Mouse (Mus musculus) forebrain, embryonic 15.5 days (tissue): ENCODE results near the gene Sox5. TPM values are rescaled to one million over a fixed set of nuclear protein-coding genes. Genes with fewer than 3 reads are reported as not detected.
A peak's percentile ranks its signal among the peaks of the same experiment; 100 is the strongest.

Experiments used
- ATAC-seq: fragments of 200-750 bp; cut with Nextera tagmentation; replicated peaks from 2 replicates; pipeline ENCODE4 v1.8.0; 2017; ENCODE audit warnings: mild to moderate bottlenecking, moderate TSS enrichment, moderate library complexity
- H3K27ac ChIP-seq: fragments of 300-500 bp; sonication (generic); replicated peaks from 2 replicates; pipeline ENCODE4 v1.5.1; 2015; ENCODE audit warnings: mild to moderate bottlenecking, inconsistent platforms
- H3K27me3 ChIP-seq: fragments of 300-500 bp; sonication (generic); 2 replicates; pipeline ENCODE4 v1.6.1; 2015; ENCODE audit warnings: inconsistent platforms
- H3K36me3 ChIP-seq: fragments of 300-500 bp; sonication (generic); 2 replicates; pipeline ENCODE4 v1.6.1; 2015; ENCODE audit warnings: mild to moderate bottlenecking, inconsistent platforms
- H3K4me1 ChIP-seq: fragments of 300-500 bp; sonication (generic); 2 replicates; pipeline ENCODE4 v1.6.1; 2015; ENCODE audit warnings: inconsistent platforms
- H3K4me2 ChIP-seq: fragments of 300-500 bp; sonication (generic); replicated peaks from 2 replicates; pipeline ENCODE4 v1.6.1; 2015; ENCODE audit warnings: mild to moderate bottlenecking, inconsistent platforms
- H3K4me3 ChIP-seq: fragments of 300-500 bp; sonication (generic); 2 replicates; pipeline ENCODE4 v1.5.1; 2015; ENCODE audit warnings: mild to moderate bottlenecking, inconsistent platforms
- H3K9ac ChIP-seq: fragments of 300-500 bp; sonication (generic); replicated peaks from 2 replicates; pipeline ENCODE4 v1.6.1; 2015; ENCODE audit warnings: mild to moderate bottlenecking, inconsistent platforms
- H3K9me3 ChIP-seq: fragments of 300-500 bp; sonication (generic); 2 replicates; pipeline ENCODE4 v1.6.1; 2016; ENCODE audit warnings: inconsistent platforms
- WGBS: fragments of 180-500 bp; shearing (Covaris S2); methylation state at CpG from one replicate; pipeline ENCODE4 v1.1.7; 2015; ENCODE audit warnings: mixed read lengths; 5-methylcytosine and 5-hydroxymethylcytosine counted together
- polyA plus RNA-seq: library from polyadenylated mRNA; unstranded; fragments of >200 nt; fragmentation: Nextera tagmentation; extraction: Ambion mirVana; gene quantifications from 2 replicates; pipeline ENCODE4 v1.2.1, GENCODE M21; 2015

The Sox5 gene
- polyA plus RNA-seq, 1 experiment from 2014 or later: 239 TPM

- H3K27me3 ChIP-seq: no peaks in the 10 kb centered on the region
- no peak overlapping the region for H3K4me2 ChIP-seq
- 75% methylated on average over 1 of the region's 1 CpGs for WGBS
- no peak overlapping the region for H3K4me3 ChIP-seq
- no peaks in the 10 kb centered on the region for H3K36me3 ChIP-seq
- no peak overlapping the region for H3K9ac ChIP-seq
- no peaks in the 10 kb centered on the region for H3K4me1 ChIP-seq
- H3K9me3 ChIP-seq: no peaks in the 10 kb centered on the region
- H3K27ac ChIP-seq: no peak overlapping the region
- ATAC-seq: no peak
These were observed 661.8 kb downstream of the Sox5 start for GRCm38 (mm10) chr6:144119961-144120360.

- Histone ChIP-seq H3K27ac (no peak overlapping the region), H3K36me3 (no peaks in the 10 kb centered on the region), H3K4me1 (peaks cover 4% of the 10 kb centered on the region), H3K9me3 (no peaks in the 10 kb centered on the region), H3K9ac (no peak overlapping the region), H3K27me3 (no peaks in the 10 kb centered on the region), H3K4me3 (no peak overlapping the region), H3K4me2 (no peak overlapping the region)
- no peak for ATAC-seq
- WGBS: 83% methylated on average over 6 of the region's 6 CpGs
These were observed 665.1 kb downstream of the Sox5 start for GRCm38 (mm10) chr6:144116646-144117045.

GRCm38 (mm10) chr6:144111561-144111960 is 670.2 kb downstream of the Sox5 start:
- no peak for ATAC-seq
- no peak overlapping the region for H3K4me2 ChIP-seq
- H3K36me3 ChIP-seq: no peaks in the 10 kb centered on the region
- H3K9ac ChIP-seq: no peak overlapping the region
- 58% methylated on average over 6 of the region's 6 CpGs for WGBS
- no peaks in the 10 kb centered on the region for H3K27me3 ChIP-seq
- H3K9me3 ChIP-seq: no peaks in the 10 kb centered on the region
- H3K4me3 ChIP-seq: no peak overlapping the region
- peak overlapping the region; percentile 5; the same call in 1 of the 2 replicates for H3K27ac ChIP-seq
- H3K4me1 ChIP-seq: peaks cover 19% of the 10 kb centered on the region

GRCm38 (mm10) chr6:144106848-144107247 is 674.9 kb downstream of the Sox5 start:
- no peak for ATAC-seq
- H3K9me3 ChIP-seq: no peaks in the 10 kb centered on the region
- H3K36me3 ChIP-seq: no peaks in the 10 kb centered on the region
- no peak overlapping the region for H3K4me3 ChIP-seq
- H3K4me2 ChIP-seq: no peak overlapping the region
- H3K27me3 ChIP-seq: no peaks in the 10 kb centered on the region
- H3K27ac ChIP-seq: no peak overlapping the region
- WGBS: 7% methylated on average over 10 of the region's 10 CpGs
- peaks cover 27% of the 10 kb centered on the region for H3K4me1 ChIP-seq
- H3K9ac ChIP-seq: no peak overlapping the region

GRCm38 (mm10) chr6:144105645-144106044 is 676.1 kb downstream of the Sox5 start:
- no peak overlapping the region for H3K9ac ChIP-seq
- no peaks in the 10 kb centered on the region for H3K36me3 ChIP-seq
- no peaks in the 10 kb centered on the region for H3K27me3 ChIP-seq
- peak overlapping the region; percentile 23; the same call in 1 of the 2 replicates for H3K27ac ChIP-seq
- no peak for ATAC-seq
- H3K4me1 ChIP-seq: peaks cover 22% of the 10 kb centered on the region
- whole genome bisulfite sequencing: 60% methylated on average over 12 of the region's 12 CpGs
- no peak overlapping the region for H3K4me3 ChIP-seq
- H3K4me2 ChIP-seq: no peak overlapping the region
- H3K9me3 ChIP-seq: no peaks in the 10 kb centered on the region

- no peak overlapping the region for H3K4me2 ChIP-seq
- H3K9ac ChIP-seq: no peak overlapping the region
- no peaks in the 10 kb centered on the region for H3K9me3 ChIP-seq
- no peaks in the 10 kb centered on the region for H3K27me3 ChIP-seq
- H3K36me3 ChIP-seq: no peaks in the 10 kb centered on the region
- no peak overlapping the region for H3K4me3 ChIP-seq
- peaks cover 22% of the 10 kb centered on the region for H3K4me1 ChIP-seq
- no peak overlapping the region for H3K27ac ChIP-seq
- ATAC-seq: no peak
- 94% methylated on average over 6 of the region's 6 CpGs for WGBS
These were observed 678.2 kb downstream of the Sox5 start for GRCm38 (mm10) chr6:144103612-144104011.

- no peak overlapping the region for H3K9ac ChIP-seq
- no peak overlapping the region for H3K4me3 ChIP-seq
- no peaks in the 10 kb centered on the region for H3K36me3 ChIP-seq
- H3K4me2 ChIP-seq: no peak overlapping the region
- no peak overlapping the region for H3K27ac ChIP-seq
- no peak for ATAC-seq
- no peaks in the 10 kb centered on the region for H3K27me3 ChIP-seq
- no peaks in the 10 kb centered on the region for H3K9me3 ChIP-seq
- WGBS: 80% methylated on average over 1 of the region's 1 CpGs
- peaks cover 11% of the 10 kb centered on the region for H3K4me1 ChIP-seq
These were observed 680.9 kb downstream of the Sox5 start for GRCm38 (mm10) chr6:144100852-144101251.

- H3K27ac ChIP-seq: peak overlapping the region; percentile 48; the same call in 1 of the 2 replicates
- no peaks in the 10 kb centered on the region for H3K36me3 ChIP-seq
- no peak overlapping the region for H3K4me3 ChIP-seq
- H3K27me3 ChIP-seq: no peaks in the 10 kb centered on the region
- ATAC-seq: peak; percentile 64; the same call in 1 of the 2 replicates
- H3K4me2 ChIP-seq: no peak overlapping the region
- peaks cover 18% of the 10 kb centered on the region for H3K4me1 ChIP-seq
- WGBS: 25% methylated on average over 9 of the region's 9 CpGs
- no peak overlapping the region for H3K9ac ChIP-seq
- H3K9me3 ChIP-seq: no peaks in the 10 kb centered on the region
These were observed 683.7 kb downstream of the Sox5 start for GRCm38 (mm10) chr6:144098119-144098518.

GRCm38 (mm10) chr6:144088256-144088655 is 693.5 kb downstream of the Sox5 start:
- H3K36me3 ChIP-seq: no peaks in the 10 kb centered on the region
- H3K4me3 ChIP-seq: no peak overlapping the region
- H3K27me3 ChIP-seq: no peaks in the 10 kb centered on the region
- H3K4me1 ChIP-seq: 0 out of 2 replicates have a peak, but pooled peaks cover 3% of the 10 kb centered on the region
- H3K9ac ChIP-seq: no peak overlapping the region
- H3K27ac ChIP-seq: no peak overlapping the region
- no peak for ATAC-seq
- H3K4me2 ChIP-seq: no peak overlapping the region
- 73% methylated on average over 3 of the region's 3 CpGs for WGBS
- H3K9me3 ChIP-seq: no peaks in the 10 kb centered on the region

GRCm38 (mm10) chr6:144086096-144086810 is 695.5 kb downstream of the Sox5 start:
- H3K9me3 ChIP-seq: no peaks in the 10 kb centered on the region
- H3K4me1 ChIP-seq: no peaks in the 10 kb centered on the region
- H3K9ac ChIP-seq: no peak overlapping the region
- WGBS: 85% methylated on average over 1 of the region's 1 CpGs
- ATAC-seq: no peak
- no peak overlapping the region for H3K4me3 ChIP-seq
- no peaks in the 10 kb centered on the region for H3K27me3 ChIP-seq
- H3K4me2 ChIP-seq: no peak overlapping the region
- H3K27ac ChIP-seq: no peak overlapping the region
- H3K36me3 ChIP-seq: no peaks in the 10 kb centered on the region

GRCm38 (mm10) chr6:144082297-144082696 is 699.5 kb downstream of the Sox5 start:
- ATAC-seq: no peak
- Histone ChIP-seq H3K4me3 (no peak overlapping the region), H3K4me1 (no peaks in the 10 kb centered on the region), H3K4me2 (no peak overlapping the region), H3K36me3 (no peaks in the 10 kb centered on the region), H3K27ac (no peak overlapping the region), H3K9me3 (no peaks in the 10 kb centered on the region), H3K9ac (no peak overlapping the region), H3K27me3 (no peaks in the 10 kb centered on the region)
- WGBS: 62% methylated on average over 9 of the region's 9 CpGs

GRCm38 (mm10) chr6:144077826-144078225 is 704.0 kb downstream of the Sox5 start:
- Histone ChIP-seq H3K4me1 (peaks cover 26% of the 10 kb centered on the region), H3K4me3 (no peak overlapping the region), H3K27me3 (no peaks in the 10 kb centered on the region), H3K27ac (no peak overlapping the region), H3K9ac (no peak overlapping the region), H3K9me3 (no peaks in the 10 kb centered on the region), H3K36me3 (no peaks in the 10 kb centered on the region), H3K4me2 (no peak overlapping the region)
- WGBS: 93% methylated on average over 7 of the region's 7 CpGs
- no peak for ATAC-seq

- H3K9ac ChIP-seq: no peak overlapping the region
- no peaks in the 10 kb centered on the region for H3K36me3 ChIP-seq
- H3K4me3 ChIP-seq: no peak overlapping the region
- H3K9me3 ChIP-seq: no peaks in the 10 kb centered on the region
- no peak overlapping the region for H3K4me2 ChIP-seq
- no peak for ATAC-seq
- H3K27ac ChIP-seq: no peak overlapping the region
- WGBS: 88% methylated on average over 4 of the region's 4 CpGs
- H3K27me3 ChIP-seq: no peaks in the 10 kb centered on the region
- peaks cover 26% of the 10 kb centered on the region for H3K4me1 ChIP-seq
These were observed 705.4 kb downstream of the Sox5 start for GRCm38 (mm10) chr6:144076376-144076775.
